Mouse (Mus musculus) stomach, postnatal 0 days (tissue): Measurements from ENCODE around the gene Dgkq. TPM values are rescaled to one million over a fixed set of nuclear protein-coding genes. Genes with fewer than 3 reads are reported as not detected.
"Not testable (repeated sequence)": the region's sequence is repeated elsewhere in the genome, so short reads cannot be mapped to it uniquely, and the experiment has no call there.

Experiments used
- ATAC-seq: fragments of 200-750 bp; cut with Nextera tagmentation; 2 replicates; pipeline ENCODE4 v1.8.0; 2017; ENCODE audit not compliant: low FRiP score, low TSS enrichment
- DNase-seq: peaks from one replicate; pipeline ENCODE4 v3.0.0-alpha.2; 2016; ENCODE audit warnings: low spot score
- H3K27ac ChIP-seq: fragments of 300-500 bp; sonication (generic); replicated peaks from 2 replicates; pipeline ENCODE4 v1.5.1; 2014; ENCODE audit warnings: mild to moderate bottlenecking, control low read depth
- H3K27me3 ChIP-seq: fragments of 300-500 bp; sonication (generic); 2 replicates; pipeline ENCODE4 v1.6.1; 2014; ENCODE audit warnings: low read length; ENCODE audit not compliant: control insufficient read depth, insufficient read depth
- H3K36me3 ChIP-seq: fragments of 300-500 bp; sonication (generic); 2 replicates; pipeline ENCODE4 v1.6.1; 2014; ENCODE audit warnings: low read length, mixed read lengths; ENCODE audit not compliant: control insufficient read depth, insufficient read depth
- H3K4me1 ChIP-seq: fragments of 300-500 bp; sonication (generic); replicated peaks from 2 replicates; pipeline ENCODE4 v1.6.1; 2014; ENCODE audit warnings: antibody characterized with exemption; ENCODE audit not compliant: control insufficient read depth, insufficient read depth
- H3K4me2 ChIP-seq: fragments of 300-500 bp; sonication (generic); replicated peaks from 2 replicates; pipeline ENCODE4 v1.6.1; 2014; ENCODE audit warnings: low read depth, mild to moderate bottlenecking, control low read depth, moderate library complexity
- H3K4me3 ChIP-seq: fragments of 300-500 bp; sonication (generic); 2 replicates; pipeline ENCODE4 v1.5.1; 2014; ENCODE audit warnings: low read depth, low read length, control low read depth
- H3K9ac ChIP-seq: fragments of 300-500 bp; sonication (generic); 2 replicates; pipeline ENCODE4 v1.6.1; 2014; ENCODE audit warnings: mild to moderate bottlenecking, low read length, control low read depth, mixed read lengths
- H3K9me3 ChIP-seq: fragments of 300-500 bp; sonication (generic); 2 replicates; pipeline ENCODE4 v1.6.1; 2016; ENCODE audit warnings: low read length; ENCODE audit not compliant: control insufficient read depth
- CTCF ChIP-seq: IDR thresholded peaks from 2 replicates; pipeline ENCODE4 v1.5.1; 2016; ENCODE audit warnings: antibody characterized with exemption, low read depth, mild to moderate bottlenecking, moderate library complexity
- EP300 ChIP-seq: optimal IDR thresholded peaks from 2 replicates; pipeline ENCODE3; 2016; ENCODE audit warnings: antibody characterized with exemption
- WGBS: fragments of 180-500 bp; shearing (Covaris S2); extraction: QIAGEN DNeasy Blood & Tissue Kit; methylation state at CpG from one replicate; pipeline ENCODE4 v1.1.7; 2014; 5-methylcytosine and 5-hydroxymethylcytosine counted together
- polyA plus RNA-seq: library from polyadenylated mRNA; unstranded; fragments of >200 nt; fragmentation: Nextera tagmentation; extraction: Ambion mirVana; gene quantifications from 2 replicates; pipeline ENCODE4 v1.2.1, GENCODE M21; 2015

The Dgkq gene
- polyA plus RNA-seq, 1 experiment from 2014 or later, result 4.6 TPM

- 67% methylated on average over 2 of the region's 2 CpGs for WGBS
- Histone ChIP-seq H3K27me3 (no peaks in the 10 kb centered on the region), H3K9me3 (no peaks in the 10 kb centered on the region), H3K4me3 (no peak overlapping the region), H3K27ac (no peak overlapping the region), H3K9ac (no peak overlapping the region), H3K4me1 (no peaks in the 10 kb centered on the region), H3K36me3 (peaks cover 19% of the 10 kb centered on the region; the same call in 1 of the 2 replicates), H3K4me2 (no peak overlapping the region)
- DNase-seq (no peak), ATAC-seq (no peak)
- TF ChIP-seq EP300 (no peak), CTCF (no peak)
These were observed 25.8 kb downstream of the Dgkq start for GRCm38 (mm10) chr5:108643674-108644073.

GRCm38 (mm10) chr5:108636172-108636571 is 33.3 kb downstream of the Dgkq start:
- TF ChIP-seq CTCF (no peak), EP300 (no peak)
- DNase-seq (no peak), ATAC-seq (no peak)
- no peak overlapping the region for H3K4me2 ChIP-seq
- H3K9ac ChIP-seq, result no peak overlapping the region
- H3K4me1 ChIP-seq, result no peaks in the 10 kb centered on the region
- no peaks in the 10 kb centered on the region for H3K27me3 ChIP-seq
- 0 out of 2 replicates have a peak, but pooled peaks cover 2% of the 10 kb centered on the region for H3K36me3 ChIP-seq
- WGBS, result 68% methylated on average over 4 of the region's 4 CpGs
- H3K9me3 ChIP-seq, result no peaks in the 10 kb centered on the region
- H3K27ac ChIP-seq, result no peak overlapping the region
- no peak overlapping the region for H3K4me3 ChIP-seq

GRCm38 (mm10) chr5:108634088-108634487 is 35.4 kb downstream of the Dgkq start:
- not testable (repeated sequence) for H3K4me1 ChIP-seq, H3K27me3 ChIP-seq, H3K27ac ChIP-seq, H3K36me3 ChIP-seq, DNase-seq, H3K9ac ChIP-seq, ATAC-seq, H3K4me3 ChIP-seq, H3K9me3 ChIP-seq, H3K4me2 ChIP-seq
- WGBS, result 89% methylated on average over 2 of the region's 3 CpGs

GRCm38 (mm10) chr5:108633676-108634075 is 35.8 kb downstream of the Dgkq start:
- DNase-seq (no peak), ATAC-seq (no peak)
- H3K4me2 ChIP-seq, result no peak overlapping the region
- 85% methylated on average over 4 of the region's 4 CpGs for whole genome bisulfite sequencing
- peaks cover 3% of the 10 kb centered on the region; the same call in 1 of the 2 replicates for H3K4me1 ChIP-seq
- H3K9ac ChIP-seq, result no peak overlapping the region
- no peak overlapping the region for H3K27ac ChIP-seq
- H3K4me3 ChIP-seq, result no peak overlapping the region
- no peaks in the 10 kb centered on the region for H3K27me3 ChIP-seq
- H3K36me3 ChIP-seq, result 0 out of 2 replicates have a peak, but pooled peaks cover 2% of the 10 kb centered on the region
- no peaks in the 10 kb centered on the region for H3K9me3 ChIP-seq
- TF ChIP-seq CTCF (no peak), EP300 (no peak)

GRCm38 (mm10) chr5:108629634-108630483 is 39.6 kb downstream of the Dgkq start, which contains the start of the genes Gak and Tmem175:
TSS of gene Gak (minus strand) at chr5:108629755.
TSS of gene Tmem175 (plus strand) at chr5:108629770.
- Histone ChIP-seq H3K4me2 (peak within 1 kb of the TSS; percentile 90), H3K9ac (peak within 1 kb of the TSS; percentile 97), H3K27me3 (no peaks in the 10 kb centered on the region), H3K9me3 (no peaks in the 10 kb centered on the region), H3K36me3 (no peaks in the 10 kb centered on the region), H3K4me3 (peak within 1 kb of the TSS; percentile 91), H3K4me1 (peaks cover 4% of the 10 kb centered on the region; the same call in 1 of the 2 replicates), H3K27ac (peak within 1 kb of the TSS; percentile 95)
- under 1% methylated on average over 58 of the region's 58 CpGs for WGBS
- TF ChIP-seq EP300, result no peak
- TF ChIP-seq CTCF, result no peak
- ATAC-seq (peak; percentile 96), DNase-seq (peak; percentile 95)
